Mouse (Mus musculus) liver, embryonic 11.5 days (tissue): ENCODE measurements at regions not wholly inside any gene's neighbourhood (a gene's known extent, or its start where the extent isn't known, plus 50 kb on each side); places are given as distances from the start of the nearest gene placed in this dataset.
"Not testable (repeated sequence)": the region's sequence is repeated elsewhere in the genome, so short reads cannot be mapped to it uniquely, and the experiment has no call there.

ENCODE experiments used
- ATAC-seq: fragments of 200-750 bp; cut with Nextera tagmentation; replicated peaks from 2 replicates; pipeline ENCODE4 v1.8.0; 2017; ENCODE audit warnings: moderate number of reproducible peaks, mild to moderate bottlenecking, moderate TSS enrichment, moderate library complexity; ENCODE audit not compliant: low FRiP score
- DNase-seq: peaks from one replicate; pipeline ENCODE4 v3.0.0-alpha.2; 2017; ENCODE audit warnings: low spot score
- H3K27ac ChIP-seq: fragments of 300-500 bp; sonication (generic); 2 replicates; pipeline ENCODE4 v1.5.1; 2014; ENCODE audit warnings: mild to moderate bottlenecking, low read depth, low read length, control low read depth
- H3K27me3 ChIP-seq: fragments of 300-500 bp; sonication (generic); replicated peaks from 2 replicates; pipeline ENCODE4 v1.6.1; 2014; ENCODE audit warnings: low read length, mixed read lengths; ENCODE audit not compliant: control insufficient read depth, insufficient read depth
- H3K36me3 ChIP-seq: fragments of 300-500 bp; sonication (generic); 2 replicates; pipeline ENCODE4 v1.6.1; 2014; ENCODE audit warnings: mild to moderate bottlenecking, low read length, moderate library complexity, mixed read lengths; ENCODE audit not compliant: control insufficient read depth, insufficient read depth
- H3K4me1 ChIP-seq: fragments of 300-500 bp; sonication (generic); replicated peaks from 2 replicates; pipeline ENCODE4 v1.6.1; 2014; ENCODE audit warnings: low read length, mixed read lengths; ENCODE audit not compliant: control insufficient read depth, insufficient read depth
- H3K4me2 ChIP-seq: fragments of 300-500 bp; sonication (generic); 2 replicates; pipeline ENCODE4 v1.6.1; 2014; ENCODE audit warnings: mild to moderate bottlenecking, control low read depth, moderate library complexity
- H3K4me3 ChIP-seq: fragments of 300-500 bp; sonication (generic); 2 replicates; pipeline ENCODE4 v1.5.1; 2014; ENCODE audit warnings: low read depth, low read length, control low read depth
- H3K9ac ChIP-seq: fragments of 300-500 bp; sonication (generic); 2 replicates; pipeline ENCODE4 v1.6.1; 2014; ENCODE audit warnings: low read depth, low read length, control low read depth
- H3K9me3 ChIP-seq: fragments of 300-500 bp; sonication (generic); 2 replicates; pipeline ENCODE4 v1.6.1; 2016; ENCODE audit warnings: low read length, inconsistent platforms, mixed read lengths; ENCODE audit not compliant: control insufficient read depth
- WGBS: fragments of 180-500 bp; shearing (Covaris S2); extraction: QIAGEN DNeasy Blood & Tissue Kit; methylation state at CpG from one replicate; pipeline ENCODE4 v1.1.7; 2014; 5-methylcytosine and 5-hydroxymethylcytosine counted together

- Histone ChIP-seq H3K9ac (no peak overlapping the region), H3K4me3 (no peak overlapping the region), H3K4me1 (no peaks in the 10 kb centered on the region), H3K36me3 (no peaks in the 10 kb centered on the region), H3K9me3 (no peaks in the 10 kb centered on the region), H3K4me2 (no peak overlapping the region), H3K27me3 (no peaks in the 10 kb centered on the region), H3K27ac (no peak overlapping the region)
- DNase-seq (no peak), ATAC-seq (no peak)
These were observed 155.2 kb upstream of the Shcbp1 start for GRCm38 (mm10) chr8:4934551-4934950.

GRCm38 (mm10) chr8:4934035-4934434, 154.7 kb upstream of the Shcbp1 start:
- no peaks in the 10 kb centered on the region for H3K36me3 ChIP-seq
- ATAC-seq: no peak
- H3K9ac ChIP-seq: no peak overlapping the region
- H3K4me3 ChIP-seq: no peak overlapping the region
- no peaks in the 10 kb centered on the region for H3K9me3 ChIP-seq
- H3K4me1 ChIP-seq: no peaks in the 10 kb centered on the region
- H3K27ac ChIP-seq: no peak overlapping the region
- WGBS: 52% methylated on average over 2 of the region's 2 CpGs
- H3K27me3 ChIP-seq: no peaks in the 10 kb centered on the region
- DNase-seq: no peak
- no peak overlapping the region for H3K4me2 ChIP-seq

GRCm38 (mm10) chr8:4916447-4916846, 137.1 kb upstream of the Shcbp1 start:
- Histone ChIP-seq H3K4me2 (no peak overlapping the region), H3K4me1 (no peaks in the 10 kb centered on the region), H3K9me3 (no peaks in the 10 kb centered on the region), H3K9ac (no peak overlapping the region), H3K27me3 (no peaks in the 10 kb centered on the region), H3K27ac (no peak overlapping the region), H3K4me3 (no peak overlapping the region), H3K36me3 (no peaks in the 10 kb centered on the region)
- DNase-seq (no peak), ATAC-seq (no peak)

- ATAC-seq (no peak), DNase-seq (no peak)
- Histone ChIP-seq H3K36me3 (no peaks in the 10 kb centered on the region), H3K4me3 (no peak overlapping the region), H3K9me3 (no peaks in the 10 kb centered on the region), H3K4me2 (no peak overlapping the region), H3K27me3 (no peaks in the 10 kb centered on the region), H3K27ac (no peak overlapping the region), H3K4me1 (no peaks in the 10 kb centered on the region), H3K9ac (no peak overlapping the region)
- WGBS: 73% methylated on average over 2 of the region's 2 CpGs
These were observed 115.7 kb upstream of the Shcbp1 start for GRCm38 (mm10) chr8:4895046-4895445.

GRCm38 (mm10) chr8:4868761-4869160, 89.4 kb upstream of the Shcbp1 start:
- 88% methylated on average over 5 of the region's 7 CpGs for WGBS
- H3K36me3 ChIP-seq, H3K4me1 ChIP-seq, H3K9me3 ChIP-seq, H3K27me3 ChIP-seq, H3K4me3 ChIP-seq, H3K9ac ChIP-seq, H3K27ac ChIP-seq, H3K4me2 ChIP-seq, DNase-seq: not testable (repeated sequence)
- 0 out of 2 replicates have a peak, but pooled peaks have one; percentile 51 for ATAC-seq

GRCm38 (mm10) chr8:4839087-4839486, 59.7 kb upstream of the Shcbp1 start:
- H3K4me1 ChIP-seq: no peaks in the 10 kb centered on the region
- no peak overlapping the region for H3K4me3 ChIP-seq
- no peak overlapping the region for H3K27ac ChIP-seq
- ATAC-seq: no peak
- H3K4me2 ChIP-seq: no peak overlapping the region
- no peak overlapping the region for H3K9ac ChIP-seq
- H3K36me3 ChIP-seq: no peaks in the 10 kb centered on the region
- DNase-seq: no peak
- 73% methylated on average over 3 of the region's 3 CpGs for WGBS
- no peaks in the 10 kb centered on the region for H3K27me3 ChIP-seq
- H3K9me3 ChIP-seq: no peaks in the 10 kb centered on the region

GRCm38 (mm10) chr8:4838527-4838926, 59.2 kb upstream of the Shcbp1 start:
- Histone ChIP-seq H3K36me3 (no peaks in the 10 kb centered on the region), H3K4me2 (no peak overlapping the region), H3K9me3 (no peaks in the 10 kb centered on the region), H3K9ac (no peak overlapping the region), H3K27ac (no peak overlapping the region), H3K27me3 (no peaks in the 10 kb centered on the region), H3K4me1 (no peaks in the 10 kb centered on the region), H3K4me3 (no peak overlapping the region)
- ATAC-seq (no peak), DNase-seq (no peak)

GRCm38 (mm10) chr8:4837719-4838118, 58.4 kb upstream of the Shcbp1 start:
- H3K4me2 ChIP-seq: no peak overlapping the region
- H3K4me1 ChIP-seq: no peaks in the 10 kb centered on the region
- H3K27me3 ChIP-seq: no peaks in the 10 kb centered on the region
- 64% methylated on average over 2 of the region's 2 CpGs for WGBS
- no peak overlapping the region for H3K9ac ChIP-seq
- H3K9me3 ChIP-seq: no peaks in the 10 kb centered on the region
- no peak for DNase-seq
- no peak overlapping the region for H3K4me3 ChIP-seq
- no peaks in the 10 kb centered on the region for H3K36me3 ChIP-seq
- no peak overlapping the region for H3K27ac ChIP-seq
- no peak for ATAC-seq

GRCm38 (mm10) chr8:4836651-4837050, 57.3 kb upstream of the Shcbp1 start:
- Histone ChIP-seq H3K27me3 (no peaks in the 10 kb centered on the region), H3K9me3 (no peaks in the 10 kb centered on the region), H3K4me3 (no peak overlapping the region), H3K4me1 (no peaks in the 10 kb centered on the region), H3K27ac (no peak overlapping the region), H3K4me2 (no peak overlapping the region), H3K36me3 (no peaks in the 10 kb centered on the region), H3K9ac (no peak overlapping the region)
- DNase-seq (no peak), ATAC-seq (no peak; the same call in 1 of the 2 replicates)
- 84% methylated on average over 2 of the region's 2 CpGs for WGBS
